Mouse (Mus musculus) CH12.LX (cell line): Measurements from ENCODE around the gene Aqp11. TPM values are rescaled to one million over a fixed set of nuclear protein-coding genes. Genes with fewer than 3 reads are reported as not detected.

Experiments used
- DNase-seq: peaks from one replicate; pipeline ENCODE4 v3.0.0-alpha.2; 2013; ENCODE audit errors: extremely low read depth
- H3K27ac ChIP-seq: 2 replicates; pipeline ENCODE4 v1.5.1; 2012; ENCODE audit warnings: low read depth, mild to moderate bottlenecking, control low read depth, moderate library complexity; ENCODE audit not compliant: insufficient read depth
- H3K27me3 ChIP-seq: replicated peaks from 2 replicates; pipeline ENCODE3; 2012; ENCODE audit warnings: inconsistent platforms
- H3K36me3 ChIP-seq, 2 experiments: replicated peaks in 1 of 2; 2 replicates each; pipeline versions ENCODE3 to v1.6.1; 2012; ENCODE audit warnings: inconsistent platforms in 1 of 2, low read length in 1 of 2, mild to moderate bottlenecking in 1 of 2, mixed read lengths in 1 of 2, moderate library complexity in 1 of 2; ENCODE audit not compliant: control insufficient read depth in 1 of 2, insufficient read depth in 1 of 2
- H3K4me1 ChIP-seq, 2 experiments: 2 replicates each; pipeline ENCODE4 v1.6.1; 2012; ENCODE audit warnings: inconsistent platforms in 1 of 2, moderate library complexity in 1 of 2; ENCODE audit not compliant: insufficient read depth in 2 of 2, control insufficient read depth in 1 of 2
- H3K4me2 ChIP-seq: 2 replicates; pipeline ENCODE4 v1.6.1; 2012; ENCODE audit warnings: low read depth, mild to moderate bottlenecking, control low read depth; ENCODE audit not compliant: poor library complexity, insufficient read depth, severe bottlenecking
- H3K4me3 ChIP-seq, 3 experiments: fragments of 150-350 bp in 1 of 3; sonication (generic) in 1 of 3; replicated peaks in 1 of 3; 2 replicates each; pipeline versions ENCODE3 to v1.5.1; 2011 to 2012; ENCODE audit warnings: low read depth in 2 of 3, low read length in 2 of 3, mild to moderate bottlenecking in 2 of 3, moderate library complexity in 2 of 3, control low read depth in 1 of 3, improper control_type of control experiment in 1 of 3, inconsistent platforms in 1 of 3, mixed read lengths in 1 of 3; ENCODE audit not compliant: poor library complexity in 1 of 3
- H3K79me2 ChIP-seq: replicated peaks from 2 replicates; pipeline ENCODE4 v1.6.1; 2012; ENCODE audit warnings: mild to moderate bottlenecking, moderate library complexity; ENCODE audit not compliant: control insufficient read depth, poor library complexity, insufficient read depth, severe bottlenecking; ENCODE audit errors: extremely low read depth
- H3K9ac ChIP-seq: 2 replicates; pipeline ENCODE4 v1.6.1; 2012; ENCODE audit warnings: low read depth, mild to moderate bottlenecking, control low read depth, moderate library complexity; ENCODE audit not compliant: insufficient read depth
- H3K9me3 ChIP-seq: replicated peaks from 2 replicates; pipeline ENCODE3; 2012; ENCODE audit warnings: low read length, inconsistent platforms, mixed read lengths
- CHD1 ChIP-seq: IDR thresholded peaks from 2 replicates; pipeline ENCODE4 v1.6.1; 2012; ENCODE audit warnings: low read depth, low read length, improper control_type of control experiment, inconsistent platforms
- ETS1 ChIP-seq: conservative IDR thresholded peaks from 2 replicates; pipeline ENCODE4 v1.6.1; 2012; ENCODE audit warnings: low read depth, mild to moderate bottlenecking, inconsistent platforms, low read length, improper control_type of control experiment, moderate library complexity
- GABPA ChIP-seq: IDR thresholded peaks from 2 replicates; pipeline ENCODE4 v1.6.1; 2012; ENCODE audit warnings: low read depth, low read length, improper control_type of control experiment, inconsistent platforms; ENCODE audit not compliant: insufficient replicate concordance
- KAT2A ChIP-seq: IDR thresholded peaks from 2 replicates; pipeline ENCODE4 v1.6.1; 2012; ENCODE audit warnings: low read length, improper control_type of control experiment, inconsistent platforms; ENCODE audit not compliant: insufficient replicate concordance
- MAFK ChIP-seq: IDR thresholded peaks from 2 replicates; pipeline ENCODE4 v1.6.1; 2011; ENCODE audit warnings: low read length, improper control_type of control experiment; ENCODE audit not compliant: insufficient replicate concordance
- MAZ ChIP-seq: IDR thresholded peaks from 2 replicates; pipeline ENCODE4 v1.6.1; 2012; ENCODE audit warnings: low read depth, mild to moderate bottlenecking, inconsistent platforms, low read length, improper control_type of control experiment, moderate library complexity
- MXI1 ChIP-seq: IDR thresholded peaks from 2 replicates; pipeline ENCODE4 v1.6.1; 2011; ENCODE audit warnings: mild to moderate bottlenecking, low read depth, low read length, improper control_type of control experiment
- MYC ChIP-seq: IDR thresholded peaks from 2 replicates; pipeline ENCODE4 v1.6.1; 2011; ENCODE audit warnings: low read depth, mild to moderate bottlenecking, improper control_type of control experiment, low read length
- NRF1 ChIP-seq: IDR thresholded peaks from 2 replicates; pipeline ENCODE4 v1.6.1; 2014; ENCODE audit warnings: low read depth, mild to moderate bottlenecking, inconsistent platforms, low read length, improper control_type of control experiment, moderate library complexity
- PAX5 ChIP-seq: IDR thresholded peaks from 2 replicates; pipeline ENCODE4 v1.6.1; 2012; ENCODE audit warnings: low read length, inconsistent platforms, mixed read lengths
- POLR2AphosphoS2 ChIP-seq: IDR thresholded peaks from 2 replicates; pipeline ENCODE4 v1.6.1; 2011; ENCODE audit warnings: low read depth, low read length, improper control_type of control experiment
- RAD21 ChIP-seq: IDR thresholded peaks from 2 replicates; pipeline ENCODE4 v1.6.1; 2011; ENCODE audit warnings: low read depth, mild to moderate bottlenecking, low read length, improper control_type of control experiment, moderate library complexity
- RCOR1 ChIP-seq: conservative IDR thresholded peaks from 2 replicates; pipeline ENCODE4 v1.6.1; 2012; ENCODE audit warnings: low read depth, mild to moderate bottlenecking, inconsistent platforms, low read length, improper control_type of control experiment
- SIN3A ChIP-seq: IDR thresholded peaks from 2 replicates; pipeline ENCODE4 v1.6.1; 2012; ENCODE audit warnings: low read length, improper control_type of control experiment, inconsistent platforms
- TBP ChIP-seq: conservative IDR thresholded peaks from 2 replicates; pipeline ENCODE4 v1.6.1; 2011; ENCODE audit warnings: low read depth, low read length, improper control_type of control experiment
- UBTF ChIP-seq: IDR thresholded peaks from 2 replicates; pipeline ENCODE4 v1.6.1; 2012; ENCODE audit warnings: low read depth, mild to moderate bottlenecking, inconsistent platforms, low read length, improper control_type of control experiment, moderate library complexity
- dilution Hi-C: fragments of 300-500 bp; cut with MboI; formaldehyde crosslinking; loops from 2 replicates; pipeline ENCODE4 v1.14.3; 2020; ENCODE audit warnings: low sequenced_read_pairs; ENCODE audit not compliant: extremely low pct_unique_long_range_greater_than_20kb, extremely low pct_ligation_motif_present
- in situ Hi-C: fragments of 300-500 bp; cut with MboI; formaldehyde crosslinking; loops from 3 replicates; pipeline ENCODE4 v1.14.3; 2019; ENCODE audit warnings: low sequenced_read_pairs, low pct_ligation_motif_present, low pct_unique_long_range_greater_than_20kb, mixed read lengths
- polyA plus RNA-seq: library from polyadenylated mRNA; unstranded; fragments of >175 nt; gene quantifications from 2 replicates; pipeline ENCODE4 v1.2.1, GENCODE M21; 2012; ENCODE audit warnings: low read depth; ENCODE audit not compliant: insufficient read length
- total RNA-seq, 2 experiments: library from RNA; depleted of rRNA; stranded (reverse); fragments of 300-350 nt in 1 of 2; fragments of >200 nt in 1 of 2; gene quantifications; 2 replicates each; pipeline ENCODE4 v1.2.3; 2012 to 2014

The Aqp11 gene
- total and polyA plus RNA-seq, 3 experiments, result 0.46 to 1.0 (median 0.89) TPM

GRCm38 (mm10) chr7:97707123-97707522 is 31.0 kb downstream of the Aqp11 start:
- no peak for TF ChIP-seq MXI1
- TF ChIP-seq RAD21, result no peak
- TF ChIP-seq GABPA, result no peak
- TF ChIP-seq NRF1, result no peak
- no peak for TF ChIP-seq PAX5
- TF ChIP-seq MAFK, result no peak
- no peak for TF ChIP-seq SIN3A
- TF ChIP-seq MAZ, result no peak
- TF ChIP-seq POLR2AphosphoS2, result no peak
- TF ChIP-seq RCOR1, result no peak
- no peak for TF ChIP-seq UBTF
- no peak for TF ChIP-seq CHD1
- TF ChIP-seq TBP, result no peak
- no peak for TF ChIP-seq KAT2A
- peaks cover 60% of the 10 kb centered on the region for H3K79me2 ChIP-seq
- H3K4me3 ChIP-seq, result no peak overlapping the region
- no peak overlapping the region for H3K4me2 ChIP-seq
- no peaks in the 10 kb centered on the region for H3K27me3 ChIP-seq
- no peak overlapping the region for H3K9ac ChIP-seq
- dilution Hi-C loops (no loop called here), in situ Hi-C loops (no loop called here)
- no peak overlapping the region for H3K27ac ChIP-seq
- DNase-seq, result no peak
- peaks cover 8 to 42% of the 10 kb centered on the region in 2 experiments; a peak in 3 of 4 replicates for H3K4me1 ChIP-seq
- H3K36me3 ChIP-seq, result peaks cover 25 to 80% of the 10 kb centered on the region in 2 experiments
- no peaks in the 10 kb centered on the region for H3K9me3 ChIP-seq

- Histone ChIP-seq H3K4me3 (no peak overlapping the region), H3K9me3 (peaks cover 4% of the 10 kb centered on the region), H3K27me3 (no peaks in the 10 kb centered on the region), H3K79me2 (peaks cover 83% of the 10 kb centered on the region), H3K27ac (no peak overlapping the region), H3K4me1 (peaks cover 6 to 48% of the 10 kb centered on the region in 2 experiments; a peak in 3 of 4 replicates), H3K4me2 (no peak overlapping the region), H3K9ac (no peak overlapping the region), H3K36me3 (peaks cover 4 to 63% of the 10 kb centered on the region in 2 experiments)
- TF ChIP-seq MYC, result no peak
- TF ChIP-seq POLR2AphosphoS2, result no peak
- TF ChIP-seq ETS1, result no peak
- no peak for TF ChIP-seq CHD1
- no peak for TF ChIP-seq RCOR1
- TF ChIP-seq RAD21, result no peak
- DNase-seq, result no peak
- dilution Hi-C loops, result no loop called here
- in situ Hi-C loops, result no loop called here
Measured at GRCm38 (mm10) chr7:97701106-97701505, 37.0 kb downstream of the Aqp11 start.
